Mouse (Mus musculus): ENCODE results near the gene Taf1. TPM values are rescaled to one million over a fixed set of nuclear protein-coding genes. Genes with fewer than 3 reads are reported as not detected.
"Not testable (repeated sequence)": the region's sequence is repeated elsewhere in the genome, so short reads cannot be mapped to it uniquely, and the experiment has no call there.

Taf1 gene
- polyA plus RNA-seq (2015; fragmentation: Nextera tagmentation; extraction: Ambion mirVana), result 15.4 and 15.5 TPM in 2 replicates

- H3K4me3 ChIP-seq, result peak within 1 kb of the TSS; percentile 57
- peak within 1 kb of the TSS; percentile 57; the same call in 1 of the 2 replicates for H3K27ac ChIP-seq
- WGBS, result 21% methylated on average over 47 of the region's 47 CpGs
- H3K27me3 ChIP-seq, result peaks cover 6% of the 10 kb centered on the region; the same call in 1 of the 2 replicates
- peaks cover 7% of the 10 kb centered on the region; the same call in 1 of the 2 replicates for H3K4me1 ChIP-seq
- H3K9ac ChIP-seq, result peak within 1 kb of the TSS; percentile 78
- ATAC-seq (ENCODE audit: insufficient number of reproducible peaks, insufficient read depth, low FRiP score, low TSS enrichment, low read depth), result peak; percentile 99
- peaks cover 16% of the 10 kb centered on the region for H3K36me3 ChIP-seq
- H3K9me3 ChIP-seq, result no peaks in the 10 kb centered on the region
- H3K4me2 ChIP-seq, result peak within 1 kb of the TSS; percentile 63
Observed at GRCm38 (mm10) chrX:101532347-101533221, at the start of gene Taf1. Gene Taf1, plus strand, starts transcription at chrX:101532734.

GRCm38 (mm10) chrX:101486487-101487152 lies 45.9 kb upstream of the Taf1 start:
- H3K27ac ChIP-seq; H3K27me3 ChIP-seq; H3K9me3 ChIP-seq; H3K4me2 ChIP-seq; H3K9ac ChIP-seq; H3K4me1 ChIP-seq; ATAC-seq (ENCODE audit: insufficient number of reproducible peaks, insufficient read depth, low FRiP score, low TSS enrichment, low read depth); H3K4me3 ChIP-seq: not testable (repeated sequence)
- peaks cover 10% of the 10 kb centered on the region for H3K36me3 ChIP-seq
- 32% methylated on average over 11 of the region's 12 CpGs for WGBS

GRCm38 (mm10) chrX:101504636-101505035 lies 27.9 kb upstream of the Taf1 start:
- 21% methylated on average over 3 of the region's 3 CpGs for WGBS
- H3K4me1 ChIP-seq, result no peaks in the 10 kb centered on the region
- H3K27ac ChIP-seq, result no peak overlapping the region
- H3K9me3 ChIP-seq, result no peaks in the 10 kb centered on the region
- H3K4me2 ChIP-seq, result no peak overlapping the region
- H3K9ac ChIP-seq, result no peak overlapping the region
- no peak for ATAC-seq (ENCODE audit: insufficient number of reproducible peaks, insufficient read depth, low FRiP score, low TSS enrichment, low read depth)
- no peak overlapping the region for H3K4me3 ChIP-seq
- H3K27me3 ChIP-seq, result no peaks in the 10 kb centered on the region
- H3K36me3 ChIP-seq, result no peaks in the 10 kb centered on the region

GRCm38 (mm10) chrX:101515710-101516109 lies 16.8 kb upstream of the Taf1 start:
- Histone ChIP-seq H3K27me3 (no peaks in the 10 kb centered on the region), H3K4me3 (no peak overlapping the region), H3K4me1 (no peaks in the 10 kb centered on the region), H3K36me3 (no peaks in the 10 kb centered on the region), H3K4me2 (no peak overlapping the region), H3K27ac (no peak overlapping the region), H3K9me3 (no peaks in the 10 kb centered on the region), H3K9ac (no peak overlapping the region)
- 14% methylated on average over 2 of the region's 2 CpGs for WGBS
- no peak for ATAC-seq (ENCODE audit: insufficient number of reproducible peaks, insufficient read depth, low FRiP score, low TSS enrichment, low read depth)

- Histone ChIP-seq H3K9me3 (no peaks in the 10 kb centered on the region), H3K4me1 (no peaks in the 10 kb centered on the region), H3K27ac (no peak overlapping the region), H3K4me2 (no peak overlapping the region), H3K4me3 (no peak overlapping the region), H3K36me3 (no peaks in the 10 kb centered on the region), H3K9ac (no peak overlapping the region), H3K27me3 (no peaks in the 10 kb centered on the region)
- no peak for ATAC-seq (ENCODE audit: insufficient number of reproducible peaks, insufficient read depth, low FRiP score, low TSS enrichment, low read depth)
- 87% methylated on average over 4 of the region's 4 CpGs for WGBS
Observed at GRCm38 (mm10) chrX:101518006-101518405, 14.5 kb upstream of the Taf1 start.

- Histone ChIP-seq H3K4me1 (no peaks in the 10 kb centered on the region), H3K4me2 (no peak overlapping the region), H3K9ac (no peak overlapping the region), H3K36me3 (no peaks in the 10 kb centered on the region), H3K27me3 (peaks cover 4% of the 10 kb centered on the region; the same call in 1 of the 2 replicates), H3K4me3 (no peak overlapping the region), H3K27ac (no peak overlapping the region), H3K9me3 (no peaks in the 10 kb centered on the region)
- 82% methylated on average over 15 of the region's 15 CpGs for WGBS
- no peak for ATAC-seq (ENCODE audit: insufficient number of reproducible peaks, insufficient read depth, low FRiP score, low TSS enrichment, low read depth)
Observed at GRCm38 (mm10) chrX:101522027-101522426, 10.5 kb upstream of the Taf1 start.

- H3K27me3 ChIP-seq, result peaks cover 4% of the 10 kb centered on the region; the same call in 1 of the 2 replicates
- H3K36me3 ChIP-seq, result no peaks in the 10 kb centered on the region
- WGBS, result 55% methylated on average over 9 of the region's 9 CpGs
- no peak overlapping the region for H3K9ac ChIP-seq
- no peak overlapping the region for H3K27ac ChIP-seq
- no peak for ATAC-seq (ENCODE audit: insufficient number of reproducible peaks, insufficient read depth, low FRiP score, low TSS enrichment, low read depth)
- no peaks in the 10 kb centered on the region for H3K4me1 ChIP-seq
- H3K4me3 ChIP-seq, result peak overlapping the region; percentile 21
- no peaks in the 10 kb centered on the region for H3K9me3 ChIP-seq
- H3K4me2 ChIP-seq, result no peak overlapping the region; the same call in 1 of the 2 replicates
Observed at GRCm38 (mm10) chrX:101527356-101527755, 5.2 kb upstream of the Taf1 start.

- Histone ChIP-seq H3K4me3 (no peak overlapping the region), H3K27ac (no peak overlapping the region), H3K4me1 (no peaks in the 10 kb centered on the region), H3K36me3 (peaks cover 24% of the 10 kb centered on the region; the same call in 1 of the 2 replicates), H3K9ac (no peak overlapping the region), H3K4me2 (no peak overlapping the region), H3K9me3 (no peaks in the 10 kb centered on the region), H3K27me3 (no peaks in the 10 kb centered on the region)
- 76% methylated on average over 1 of the region's 1 CpGs for WGBS
- no peak for ATAC-seq (ENCODE audit: insufficient number of reproducible peaks, insufficient read depth, low FRiP score, low TSS enrichment, low read depth)
Observed at GRCm38 (mm10) chrX:101585455-101585854, 52.9 kb downstream of the Taf1 start.

- Histone ChIP-seq H3K4me3 (no peak overlapping the region), H3K36me3 (no peaks in the 10 kb centered on the region), H3K9ac (no peak overlapping the region), H3K9me3 (no peaks in the 10 kb centered on the region), H3K27ac (no peak overlapping the region), H3K27me3 (no peaks in the 10 kb centered on the region; the same call in 1 of the 2 replicates), H3K4me2 (no peak overlapping the region), H3K4me1 (no peaks in the 10 kb centered on the region)
- 73% methylated on average over 3 of the region's 3 CpGs for WGBS
- no peak for ATAC-seq (ENCODE audit: insufficient number of reproducible peaks, insufficient read depth, low FRiP score, low TSS enrichment, low read depth)
Observed at GRCm38 (mm10) chrX:101616183-101616582, 83.6 kb downstream of the Taf1 start.

GRCm38 (mm10) chrX:101617889-101618288 lies 85.4 kb downstream of the Taf1 start:
- no peaks in the 10 kb centered on the region for H3K36me3 ChIP-seq
- ATAC-seq (ENCODE audit: insufficient number of reproducible peaks, insufficient read depth, low FRiP score, low TSS enrichment, low read depth), result no peak

GRCm38 (mm10) chrX:101620317-101620716 lies 87.8 kb downstream of the Taf1 start:
- no peak overlapping the region for H3K4me2 ChIP-seq
- H3K9me3 ChIP-seq, result no peaks in the 10 kb centered on the region
- H3K27ac ChIP-seq, result no peak overlapping the region
- no peak overlapping the region for H3K9ac ChIP-seq
- H3K4me3 ChIP-seq, result no peak overlapping the region
- 68% methylated on average over 6 of the region's 6 CpGs for WGBS
- ATAC-seq (ENCODE audit: insufficient number of reproducible peaks, insufficient read depth, low FRiP score, low TSS enrichment, low read depth), result no peak
- no peaks in the 10 kb centered on the region for H3K4me1 ChIP-seq
- H3K36me3 ChIP-seq, result no peaks in the 10 kb centered on the region
- H3K27me3 ChIP-seq, result no peaks in the 10 kb centered on the region; the same call in 1 of the 2 replicates

More at GRCm38 (mm10) chrX:101617889-101618288, 85.4 kb downstream of the Taf1 start:
- Histone ChIP-seq H3K27ac (no peak overlapping the region), H3K9ac (no peak overlapping the region), H3K9me3 (no peaks in the 10 kb centered on the region), H3K4me3 (no peak overlapping the region), H3K4me2 (no peak overlapping the region), H3K27me3 (no peaks in the 10 kb centered on the region; the same call in 1 of the 2 replicates), H3K4me1 (no peaks in the 10 kb centered on the region)
- WGBS, result 76% methylated on average over 10 of the region's 10 CpGs
